Mouse (Mus musculus) frontal cortex, postnatal 10 days (tissue): ENCODE results near the gene Cd36.

Source experiments
- DNase-seq, 2 experiments: peaks; one replicate each; pipeline ENCODE4 v3.0.0; 2022; ENCODE audit warnings: low spot score in 2 of 2, mixed read lengths in 1 of 2

Cd36 gene

GRCm38 (mm10) chr5:17858399-17858798 is 30.2 kb downstream of the Cd36 start:
- no peak for DNase-seq

DNA sequence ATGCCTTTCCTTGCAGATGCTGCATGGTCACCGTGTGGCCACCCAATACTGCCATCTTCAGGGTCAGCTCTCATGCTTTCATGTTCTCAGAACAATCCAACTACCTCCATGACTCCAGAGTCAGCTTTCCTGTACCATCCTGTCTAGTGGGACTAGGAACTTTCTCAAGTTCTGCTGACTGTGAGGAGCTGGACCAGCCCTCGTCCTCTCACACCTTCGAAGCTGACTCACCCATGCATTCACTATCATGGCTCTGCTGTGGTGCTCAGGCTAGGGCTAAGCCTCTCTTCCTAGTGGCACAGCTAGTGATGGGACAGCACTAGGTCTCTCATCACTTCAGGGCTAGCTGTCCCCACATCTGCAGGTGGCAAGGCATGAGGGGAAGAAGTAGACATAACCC is 30.7 kb downstream of the Cd36 start:
- DNase-seq, result no peak

DNA sequence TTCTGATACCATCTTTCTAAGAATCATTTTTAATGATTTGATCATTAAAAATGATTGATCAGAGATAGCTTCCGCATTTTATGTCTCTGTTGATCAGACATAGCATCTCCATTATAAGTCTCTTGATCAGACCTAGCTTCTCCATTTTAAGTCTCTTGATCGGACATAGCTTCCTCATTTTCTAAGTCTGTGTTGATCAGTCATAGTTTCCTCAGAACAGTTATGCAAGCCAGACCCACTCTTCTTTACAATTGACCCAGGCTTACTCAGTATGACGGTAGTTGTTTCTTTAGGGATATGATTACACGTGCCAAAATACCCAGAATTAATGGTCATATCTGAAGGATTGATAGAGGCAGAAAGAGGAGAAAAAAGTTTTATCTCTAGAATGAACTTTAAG is 31.3 kb downstream of the Cd36 start:
- DNase-seq, result no peak

DNA sequence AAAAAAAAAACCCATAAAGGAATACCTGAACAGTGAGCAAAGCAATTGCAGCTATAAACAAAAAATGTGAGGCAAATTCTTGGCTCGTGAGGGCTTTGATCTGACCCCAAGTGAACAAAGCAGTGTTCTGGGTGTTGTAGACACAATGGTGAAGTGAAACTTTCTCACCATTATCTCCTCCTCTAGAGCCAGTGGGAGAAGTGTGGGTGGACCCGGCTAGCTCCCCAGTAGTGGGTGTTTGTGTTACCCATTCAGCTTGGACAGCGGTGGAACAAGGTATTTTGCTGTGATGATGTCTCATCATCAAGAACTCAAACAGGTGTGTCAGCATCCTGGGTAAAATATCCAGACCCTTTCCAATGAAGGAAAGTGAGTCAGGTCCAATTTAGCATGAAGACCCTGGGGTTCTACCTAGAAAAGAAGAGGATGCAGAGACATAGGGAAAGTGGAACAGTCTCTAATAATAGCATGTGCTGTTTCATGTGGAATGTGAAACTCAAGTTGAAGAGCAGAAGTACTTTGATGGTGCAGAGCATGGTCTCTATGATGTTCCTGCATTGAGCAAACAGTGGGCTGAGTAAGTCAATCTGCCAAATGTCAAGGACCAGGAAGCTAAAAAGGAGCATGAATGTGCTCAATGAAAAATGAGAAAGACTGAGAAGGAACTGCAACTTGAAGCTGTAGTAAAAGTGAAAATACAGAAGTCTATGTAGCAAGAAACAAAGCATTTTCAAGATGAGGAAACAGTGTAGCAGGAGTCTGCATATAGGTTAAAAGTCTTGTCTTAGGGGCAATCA is 34.3 kb downstream of the Cd36 start:
- DNase-seq, result no peak

DNA sequence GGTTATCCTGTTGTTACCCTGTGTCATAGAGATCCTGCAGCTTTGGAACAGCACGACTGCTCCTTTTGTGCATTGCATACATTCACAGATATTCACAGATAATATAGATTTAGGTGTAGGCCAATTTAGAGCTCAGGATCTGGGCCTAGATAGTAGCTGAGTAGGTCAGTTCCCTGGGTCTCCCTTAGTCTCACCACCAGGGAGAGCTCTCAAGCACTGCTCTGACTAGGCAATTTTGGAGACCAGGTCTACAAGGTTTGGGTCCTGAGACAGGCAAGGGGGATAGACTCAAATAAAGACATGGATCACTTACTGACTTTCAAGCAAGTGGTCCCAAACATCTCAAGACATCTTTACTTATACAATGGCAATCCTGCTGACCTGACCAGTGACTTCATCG is 38.0 kb downstream of the Cd36 start:
- no peak for DNase-seq

DNA sequence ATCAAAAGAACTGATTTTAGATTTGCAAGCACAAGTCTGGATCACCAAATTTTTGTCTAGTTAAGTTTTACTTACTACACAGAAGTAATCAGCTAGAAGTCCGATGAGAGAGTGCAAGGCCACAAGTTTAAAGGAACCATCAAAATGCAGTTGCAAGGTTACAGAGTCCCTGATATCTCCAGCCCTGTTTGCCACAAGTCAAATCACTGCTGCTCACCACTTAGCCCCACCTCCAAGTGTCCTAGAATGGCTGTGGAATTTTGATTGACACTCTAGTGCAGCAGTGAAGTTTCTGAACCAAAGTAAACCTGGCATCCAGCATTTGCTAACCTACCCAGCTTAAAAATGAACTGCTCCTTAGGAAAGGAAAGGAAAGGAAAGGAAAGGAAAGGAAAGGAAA is 39.0 kb downstream of the Cd36 start:
- no peak for DNase-seq

DNA sequence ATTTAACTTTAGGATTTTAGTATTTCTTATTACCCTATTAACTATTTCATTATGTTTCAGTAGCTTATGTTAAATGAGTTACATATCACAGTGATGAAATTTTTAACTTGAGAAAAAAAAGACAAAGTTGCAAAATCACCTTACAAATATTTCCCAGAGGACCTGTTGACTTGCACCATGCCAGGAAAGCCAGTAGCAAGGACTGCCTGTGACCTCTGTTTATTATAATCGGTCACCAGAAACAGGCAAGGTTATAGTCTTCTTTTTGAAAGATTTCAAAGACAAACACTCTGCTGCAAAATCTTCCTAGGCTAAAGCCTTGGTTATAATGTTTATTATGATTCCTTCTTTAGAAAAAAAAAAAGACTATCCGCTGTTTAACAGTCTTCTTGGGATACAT is 39.9 kb downstream of the Cd36 start:
- DNase-seq, result no peak

GRCm38 (mm10) chr5:17848267-17848666 is 40.3 kb downstream of the Cd36 start:
- DNase-seq, result no peak

DNA sequence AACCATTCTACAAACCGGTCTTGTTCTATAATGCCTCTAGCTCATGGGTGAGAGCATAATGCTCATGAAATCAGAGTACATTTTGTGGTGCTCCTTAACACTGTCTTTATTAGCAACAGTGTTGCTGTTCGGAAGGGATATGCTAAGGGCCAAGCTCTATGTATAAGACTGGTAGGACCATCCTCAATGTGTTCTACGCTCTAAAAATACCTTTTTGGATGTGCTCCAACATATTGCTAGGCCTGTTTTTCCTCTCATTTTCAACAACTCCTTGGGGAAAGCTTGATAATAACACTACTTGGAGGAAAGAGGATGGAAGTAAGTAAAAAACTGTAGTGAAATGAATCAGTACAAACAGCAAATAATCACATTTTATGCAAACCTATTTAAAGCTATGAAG is 44.7 kb downstream of the Cd36 start:
- no peak for DNase-seq

DNA sequence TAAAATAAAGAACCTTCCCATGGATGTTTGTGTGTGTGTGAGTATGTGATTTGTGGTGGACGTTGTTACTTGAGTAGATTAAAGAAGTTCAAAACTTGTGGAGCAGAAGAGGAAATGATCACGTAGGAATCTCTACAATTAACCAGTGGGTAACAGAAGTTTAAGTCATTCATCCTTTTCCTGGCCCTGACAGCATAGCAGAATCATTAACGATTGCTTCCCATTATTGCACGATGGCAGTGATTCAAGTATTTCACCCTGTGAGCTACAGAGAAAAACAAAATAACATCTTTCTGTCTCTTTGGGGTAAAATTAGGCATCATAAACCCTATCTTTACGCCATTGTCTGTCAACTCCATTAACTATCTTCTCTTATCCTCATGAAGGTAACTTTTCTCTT is 45.3 kb downstream of the Cd36 start:
- no peak for DNase-seq

GRCm38 (mm10) chr5:17842111-17842729 is 46.4 kb downstream of the Cd36 start:
- no peak for DNase-seq

GRCm38 (mm10) chr5:17839549-17839948 is 49.1 kb downstream of the Cd36 start:
- DNase-seq, result no peak

- no peak for DNase-seq
Observed at GRCm38 (mm10) chr5:17836408-17836807, 52.2 kb downstream of the Cd36 start.

- no peak for DNase-seq
Observed at GRCm38 (mm10) chr5:17835302-17836097, 53.1 kb downstream of the Cd36 start.

GRCm38 (mm10) chr5:17833797-17834196 is 54.8 kb downstream of the Cd36 start:
- no peak for DNase-seq

- DNase-seq, result no peak
Observed at GRCm38 (mm10) chr5:17830536-17830935, 58.1 kb downstream of the Cd36 start.

DNA sequence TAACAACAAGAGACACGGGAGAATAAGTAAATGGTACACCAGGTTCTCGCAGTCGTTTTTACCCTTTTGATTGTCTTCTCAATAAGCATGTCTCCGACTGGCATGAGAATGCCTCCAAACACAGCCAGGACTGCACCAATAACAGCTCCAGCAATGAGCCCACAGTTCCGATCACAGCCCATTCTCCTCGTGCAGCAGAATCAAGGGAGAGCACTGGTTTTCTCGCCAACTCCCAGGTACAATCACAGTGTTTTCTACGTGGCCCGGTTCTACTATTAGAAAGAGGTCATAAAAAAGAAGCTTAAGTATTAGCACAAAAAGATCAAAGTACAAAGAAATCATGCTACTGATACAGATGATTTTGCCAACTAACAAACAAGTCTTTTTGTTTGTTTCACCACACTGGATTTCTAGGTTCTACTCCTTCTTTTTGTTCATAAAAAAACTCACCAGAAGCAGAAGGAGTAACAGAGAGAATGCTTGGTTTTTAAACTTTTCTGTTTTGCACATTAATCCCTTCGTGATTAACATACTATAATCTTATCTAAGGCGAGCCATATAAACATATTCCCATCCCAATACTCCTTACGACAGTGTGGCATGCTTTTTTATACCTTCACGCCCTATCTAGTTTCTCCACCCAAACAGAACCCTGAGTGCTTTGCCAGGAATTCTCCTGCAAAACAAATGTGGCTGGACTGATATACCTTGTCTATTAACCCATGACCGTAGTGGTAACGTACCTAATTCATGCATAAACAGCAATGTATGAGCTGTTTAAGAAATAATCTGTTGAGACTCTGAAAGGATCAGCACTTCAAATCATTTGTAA is 59.7 kb downstream of the Cd36 start:
- no peak for DNase-seq

DNA sequence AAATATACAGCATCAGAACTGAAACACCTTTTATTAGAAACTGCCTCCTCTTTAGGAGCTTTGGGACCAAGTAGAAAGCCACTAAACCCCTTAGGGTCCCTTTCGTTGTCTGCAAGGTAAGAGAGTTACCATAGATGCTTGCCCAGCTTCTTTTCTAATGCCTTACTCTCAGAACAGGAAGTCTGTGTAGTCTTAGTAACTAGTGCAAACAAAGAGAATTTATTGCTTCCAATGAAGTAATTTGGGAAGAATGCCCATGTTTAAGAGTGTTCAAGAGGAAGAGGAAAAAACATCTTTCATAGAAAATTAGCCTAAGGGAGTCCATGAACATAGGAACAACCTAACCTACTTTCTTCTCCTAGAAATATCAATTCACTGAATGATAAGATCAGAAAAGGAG is 67.2 kb downstream of the Cd36 start:
- no peak for DNase-seq

GRCm38 (mm10) chr5:17820239-17820999 is 68.2 kb downstream of the Cd36 start:
- DNase-seq, result no peak

DNA sequence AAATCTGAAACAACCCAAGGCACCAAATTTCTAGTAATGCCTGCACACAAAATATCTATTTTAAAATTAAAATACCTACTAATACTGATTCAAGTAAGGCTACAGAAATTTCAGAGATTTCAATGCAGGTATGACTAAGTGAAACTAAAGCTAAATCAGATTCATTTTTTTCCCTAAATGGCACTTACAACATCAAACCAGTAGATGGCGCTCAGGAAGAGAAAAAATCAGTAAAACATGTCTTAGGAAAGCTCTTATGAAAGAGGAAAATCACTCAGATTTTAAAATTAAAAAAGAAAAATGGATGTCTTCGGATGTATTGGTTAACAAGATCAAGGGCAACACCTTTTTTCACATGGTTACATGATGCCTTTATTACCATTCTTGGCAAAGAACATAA is 72.4 kb downstream of the Cd36 start:
- no peak for DNase-seq

DNA sequence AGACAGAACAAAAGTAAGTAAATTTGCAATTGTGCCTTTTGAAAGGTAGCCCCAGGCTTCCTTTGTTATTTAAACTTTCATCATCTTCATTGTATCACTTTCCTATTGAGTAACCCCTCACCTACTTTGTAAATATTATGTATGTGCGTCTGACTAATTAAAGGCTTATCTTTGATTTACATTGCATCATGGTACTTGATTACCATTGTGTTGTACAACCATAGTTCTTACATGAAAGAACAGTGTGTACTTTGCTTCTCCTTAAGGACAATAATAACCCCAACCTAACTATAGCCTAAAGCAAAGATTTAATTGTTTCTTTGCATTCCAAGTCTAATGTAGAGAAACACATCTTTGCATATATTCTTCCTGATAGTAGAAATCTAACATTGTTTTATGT is 78.3 kb downstream of the Cd36 start:
- no peak for DNase-seq
